Mouse (Mus musculus) lung, postnatal 0 days (tissue): Measurements from ENCODE around the gene Fam241a. TPM values are rescaled to one million over a fixed set of nuclear protein-coding genes. Genes with fewer than 3 reads are reported as not detected.

Experiments used
- ATAC-seq: fragments of 200-750 bp; cut with Nextera tagmentation; 2 replicates; pipeline ENCODE4 v1.8.0; 2017; ENCODE audit warnings: moderate library complexity
- DNase-seq: peaks from one replicate; pipeline ENCODE4 v3.0.0-alpha.2; 2016; ENCODE audit warnings: low spot score
- H3K27ac ChIP-seq: fragments of 300-500 bp; sonication (generic); 2 replicates; pipeline ENCODE4 v1.5.1; 2014; ENCODE audit warnings: antibody characterized with exemption, mild to moderate bottlenecking, low read length, mixed read lengths
- H3K27me3 ChIP-seq: fragments of 300-500 bp; sonication (generic); replicated peaks from 2 replicates; pipeline ENCODE4 v1.6.1; 2014; ENCODE audit warnings: low read length, mixed read lengths; ENCODE audit not compliant: insufficient read depth
- H3K36me3 ChIP-seq: fragments of 300-500 bp; sonication (generic); 2 replicates; pipeline ENCODE4 v1.6.1; 2014; ENCODE audit warnings: low read length, mixed read lengths; ENCODE audit not compliant: insufficient read depth
- H3K4me1 ChIP-seq: fragments of 300-500 bp; sonication (generic); 2 replicates; pipeline ENCODE4 v1.6.1; 2014; ENCODE audit warnings: antibody characterized with exemption, low read depth, low read length, mixed read lengths; ENCODE audit not compliant: insufficient read depth
- H3K4me2 ChIP-seq: fragments of 300-500 bp; sonication (generic); replicated peaks from 2 replicates; pipeline ENCODE4 v1.6.1; 2014; ENCODE audit warnings: low read depth, mild to moderate bottlenecking, low read length, moderate library complexity, mixed read lengths
- H3K4me3 ChIP-seq: fragments of 300-500 bp; sonication (generic); 2 replicates; pipeline ENCODE4 v1.5.1; 2014; ENCODE audit warnings: low read depth, low read length
- H3K9ac ChIP-seq: fragments of 300-500 bp; sonication (generic); replicated peaks from 2 replicates; pipeline ENCODE4 v1.6.1; 2014; ENCODE audit warnings: low read depth, mild to moderate bottlenecking
- H3K9me3 ChIP-seq: fragments of 300-500 bp; sonication (generic); 2 replicates; pipeline ENCODE4 v1.6.1; 2016; ENCODE audit warnings: low read length, mixed read lengths
- CTCF ChIP-seq: IDR thresholded peaks from 2 replicates; pipeline ENCODE4 v1.5.1; 2016; ENCODE audit warnings: antibody characterized with exemption, mild to moderate bottlenecking
- EP300 ChIP-seq: IDR thresholded peaks from 2 replicates; pipeline ENCODE4 v1.6.1; 2016; ENCODE audit warnings: antibody characterized with exemption, mild to moderate bottlenecking, control low read depth
- WGBS: fragments of 180-500 bp; shearing (Covaris S2); extraction: QIAGEN DNeasy Blood & Tissue Kit; methylation state at CpG from one replicate; pipeline ENCODE4 v1.1.7; 2014; 5-methylcytosine and 5-hydroxymethylcytosine counted together
- polyA plus RNA-seq: library from polyadenylated mRNA; unstranded; fragments of >200 nt; fragmentation: Nextera tagmentation; extraction: Ambion mirVana; gene quantifications from 2 replicates; pipeline ENCODE4 v1.2.1, GENCODE M21; 2015

Gene Fam241a
- polyA plus RNA-seq, 1 experiment from 2014 or later: 23.1 TPM

GRCm38 (mm10) chr3:127909941-127910340, 13.8 kb upstream of the Fam241a start:
- WGBS: 81% methylated on average over 7 of the region's 7 CpGs
- no peak overlapping the region for H3K27ac ChIP-seq
- H3K4me1 ChIP-seq: no peaks in the 10 kb centered on the region
- no peaks in the 10 kb centered on the region for H3K9me3 ChIP-seq
- no peaks in the 10 kb centered on the region for H3K36me3 ChIP-seq
- TF ChIP-seq CTCF (no peak), EP300 (no peak)
- no peaks in the 10 kb centered on the region for H3K27me3 ChIP-seq
- H3K9ac ChIP-seq: no peak overlapping the region
- H3K4me3 ChIP-seq: no peak overlapping the region
- ATAC-seq: no peak
- no peak overlapping the region for H3K4me2 ChIP-seq
- no peak for DNase-seq

GRCm38 (mm10) chr3:127894981-127895779, 944 bp downstream of the Fam241a start:
- WGBS: 37% methylated on average over 7 of the region's 7 CpGs
- Histone ChIP-seq H3K27me3 (no peaks in the 10 kb centered on the region), H3K9me3 (no peaks in the 10 kb centered on the region), H3K9ac (peak overlapping the region; percentile 46), H3K36me3 (no peaks in the 10 kb centered on the region), H3K27ac (peak overlapping the region; percentile 89), H3K4me1 (no peaks in the 10 kb centered on the region), H3K4me3 (peak overlapping the region; percentile 77), H3K4me2 (peak overlapping the region; percentile 75)
- TF ChIP-seq EP300 (no peak), CTCF (no peak)
- DNase-seq (peak; percentile 33), ATAC-seq (no peak)

GRCm38 (mm10) chr3:127893902-127894301, 2.2 kb downstream of the Fam241a start:
- DNase-seq (no peak), ATAC-seq (no peak)
- H3K9me3 ChIP-seq: no peaks in the 10 kb centered on the region
- no peaks in the 10 kb centered on the region for H3K27me3 ChIP-seq
- no peaks in the 10 kb centered on the region for H3K36me3 ChIP-seq
- 79% methylated on average over 7 of the region's 7 CpGs for WGBS
- H3K9ac ChIP-seq: no peak overlapping the region
- no peak overlapping the region for H3K4me2 ChIP-seq
- H3K4me1 ChIP-seq: no peaks in the 10 kb centered on the region
- no peak overlapping the region for H3K4me3 ChIP-seq
- TF ChIP-seq CTCF (no peak), EP300 (no peak)
- H3K27ac ChIP-seq: no peak overlapping the region

GRCm38 (mm10) chr3:127891906-127892305, 4.2 kb downstream of the Fam241a start:
- Histone ChIP-seq H3K4me3 (no peak overlapping the region), H3K4me2 (no peak overlapping the region), H3K36me3 (no peaks in the 10 kb centered on the region), H3K27ac (no peak overlapping the region), H3K9me3 (no peaks in the 10 kb centered on the region), H3K9ac (no peak overlapping the region), H3K27me3 (no peaks in the 10 kb centered on the region), H3K4me1 (no peaks in the 10 kb centered on the region)
- no peak for DNase-seq
- WGBS: 50% methylated on average over 10 of the region's 10 CpGs
- ATAC-seq: no peak
- TF ChIP-seq CTCF (no peak), EP300 (no peak)

GRCm38 (mm10) chr3:127890008-127890407, 6.1 kb downstream of the Fam241a start:
- ATAC-seq (no peak), DNase-seq (no peak)
- TF ChIP-seq EP300: no peak
- no peak for TF ChIP-seq CTCF
- H3K27me3 ChIP-seq: no peaks in the 10 kb centered on the region
- H3K9ac ChIP-seq: no peak overlapping the region
- no peak overlapping the region for H3K27ac ChIP-seq
- H3K4me2 ChIP-seq: no peak overlapping the region
- H3K36me3 ChIP-seq: no peaks in the 10 kb centered on the region
- no peak overlapping the region for H3K4me3 ChIP-seq
- no peaks in the 10 kb centered on the region for H3K4me1 ChIP-seq
- no peaks in the 10 kb centered on the region for H3K9me3 ChIP-seq

GRCm38 (mm10) chr3:127889570-127889969, 6.6 kb downstream of the Fam241a start:
- no peaks in the 10 kb centered on the region for H3K27me3 ChIP-seq
- no peak overlapping the region for H3K27ac ChIP-seq
- no peak for ATAC-seq
- TF ChIP-seq CTCF (no peak), EP300 (no peak)
- no peak overlapping the region for H3K9ac ChIP-seq
- no peak for DNase-seq
- H3K9me3 ChIP-seq: no peaks in the 10 kb centered on the region
- H3K4me1 ChIP-seq: no peaks in the 10 kb centered on the region
- no peak overlapping the region for H3K4me2 ChIP-seq
- WGBS: 55% methylated on average over 3 of the region's 3 CpGs
- no peak overlapping the region for H3K4me3 ChIP-seq
- H3K36me3 ChIP-seq: no peaks in the 10 kb centered on the region
